Mouse (Mus musculus) kidney, embryonic 14.5 days (tissue): ENCODE data around the gene Bbip1. TPM values are rescaled to one million over a fixed set of nuclear protein-coding genes. Genes with fewer than 3 reads are reported as not detected.
"Not testable (repeated sequence)": the region's sequence is repeated elsewhere in the genome, so short reads cannot be mapped to it uniquely, and the experiment has no call there.

Experiments used
- ATAC-seq: fragments of 200-750 bp; cut with Nextera tagmentation; 2 replicates; pipeline ENCODE4 v1.8.0; 2017; ENCODE audit warnings: moderate number of reproducible peaks, mild to moderate bottlenecking, moderate TSS enrichment, moderate library complexity; ENCODE audit not compliant: low FRiP score, low TSS enrichment
- H3K27ac ChIP-seq: fragments of 300-500 bp; sonication (generic); 2 replicates; pipeline ENCODE4 v1.5.1; 2014; ENCODE audit warnings: low read depth, mild to moderate bottlenecking, low read length, moderate library complexity, mixed read lengths
- H3K27me3 ChIP-seq: fragments of 300-500 bp; sonication (generic); 2 replicates; pipeline ENCODE4 v1.6.1; 2014; ENCODE audit warnings: mild to moderate bottlenecking, low read length; ENCODE audit not compliant: control insufficient read depth, insufficient read depth
- H3K36me3 ChIP-seq: fragments of 300-500 bp; sonication (generic); 2 replicates; pipeline ENCODE4 v1.6.1; 2014; ENCODE audit warnings: low read length, mixed read lengths; ENCODE audit not compliant: control insufficient read depth, insufficient read depth
- H3K4me1 ChIP-seq: fragments of 300-500 bp; sonication (generic); 2 replicates; pipeline ENCODE4 v1.6.1; 2014; ENCODE audit warnings: low read length, mixed read lengths; ENCODE audit not compliant: control insufficient read depth, insufficient read depth
- H3K4me2 ChIP-seq: fragments of 300-500 bp; sonication (generic); replicated peaks from 2 replicates; pipeline ENCODE4 v1.6.1; 2014; ENCODE audit warnings: low read depth, mild to moderate bottlenecking, low read length
- H3K4me3 ChIP-seq: fragments of 300-500 bp; sonication (generic); 2 replicates; pipeline ENCODE4 v1.5.1; 2014; ENCODE audit warnings: mild to moderate bottlenecking, low read length
- H3K9ac ChIP-seq: fragments of 300-500 bp; sonication (generic); 2 replicates; pipeline ENCODE4 v1.6.1; 2014; ENCODE audit warnings: low read depth, mild to moderate bottlenecking, low read length, moderate library complexity
- H3K9me3 ChIP-seq: fragments of 300-500 bp; sonication (generic); 2 replicates; pipeline ENCODE4 v1.6.1; 2016; ENCODE audit warnings: low read length; ENCODE audit not compliant: control insufficient read depth
- WGBS: fragments of 180-500 bp; shearing (Covaris S2); extraction: QIAGEN DNeasy Blood & Tissue Kit; methylation state at CpG from one replicate; pipeline ENCODE4 v1.1.7; 2014; 5-methylcytosine and 5-hydroxymethylcytosine counted together
- polyA plus RNA-seq: library from polyadenylated mRNA; unstranded; fragments of >200 nt; fragmentation: Nextera tagmentation; extraction: Ambion mirVana; gene quantifications from 2 replicates; pipeline ENCODE4 v1.2.1, GENCODE M21; 2014

The Bbip1 gene
- polyA plus RNA-seq, 1 experiment from 2014 or later = 96.8 TPM

DNA sequence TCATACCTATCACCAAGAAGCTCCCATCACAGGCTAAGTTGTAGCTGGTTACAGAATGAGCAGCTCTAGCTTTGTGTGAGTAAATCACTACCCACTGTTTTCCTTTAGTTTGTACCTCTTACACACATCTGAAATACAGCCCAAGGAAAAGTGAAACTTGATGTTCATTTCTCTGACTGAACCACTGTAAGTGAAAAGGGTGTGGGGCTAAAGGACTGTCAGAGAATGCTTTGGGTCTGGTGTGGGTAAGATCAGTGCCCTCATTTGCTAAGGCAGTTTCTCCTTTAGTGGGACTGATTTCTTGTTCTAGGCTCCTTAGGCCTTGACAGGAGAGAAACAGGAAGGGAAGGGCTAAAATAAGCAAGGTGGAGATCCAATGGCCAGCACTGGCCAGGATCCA, 10.4 kb downstream of the Bbip1 start:
- Histone ChIP-seq H3K27me3 (no peaks in the 10 kb centered on the region), H3K9me3 (no peaks in the 10 kb centered on the region), H3K4me3 (no peak overlapping the region), H3K4me2 (no peak overlapping the region), H3K27ac (no peak overlapping the region), H3K36me3 (peaks cover 55% of the 10 kb centered on the region), H3K9ac (no peak overlapping the region), H3K4me1 (no peaks in the 10 kb centered on the region)
- ATAC-seq = no peak

DNA sequence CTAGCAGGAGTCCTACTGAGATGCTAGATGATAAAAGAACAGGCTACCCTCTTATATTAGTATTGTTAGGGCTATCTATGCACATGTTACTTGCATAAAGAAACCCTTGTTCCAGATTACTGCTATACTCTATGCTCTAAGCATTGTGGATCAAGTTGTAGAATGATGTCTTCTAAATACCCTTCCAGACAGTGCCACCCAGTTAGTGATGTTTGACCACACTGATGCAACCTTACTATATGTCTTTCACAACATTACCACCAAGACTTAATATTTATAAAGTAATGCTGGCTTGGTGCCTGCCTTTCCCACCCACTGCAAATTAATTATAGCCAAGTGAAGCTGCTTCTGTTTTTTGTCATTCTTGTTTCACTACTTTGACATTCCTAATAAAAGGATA, 11.4 kb downstream of the Bbip1 start:
- no peak overlapping the region for H3K9ac ChIP-seq
- no peaks in the 10 kb centered on the region for H3K9me3 ChIP-seq
- no peak overlapping the region for H3K4me2 ChIP-seq
- no peak overlapping the region for H3K4me3 ChIP-seq
- H3K27me3 ChIP-seq = no peaks in the 10 kb centered on the region
- H3K4me1 ChIP-seq = no peaks in the 10 kb centered on the region
- H3K36me3 ChIP-seq = peaks cover 56% of the 10 kb centered on the region
- no peak for ATAC-seq
- no peak overlapping the region for H3K27ac ChIP-seq

DNA sequence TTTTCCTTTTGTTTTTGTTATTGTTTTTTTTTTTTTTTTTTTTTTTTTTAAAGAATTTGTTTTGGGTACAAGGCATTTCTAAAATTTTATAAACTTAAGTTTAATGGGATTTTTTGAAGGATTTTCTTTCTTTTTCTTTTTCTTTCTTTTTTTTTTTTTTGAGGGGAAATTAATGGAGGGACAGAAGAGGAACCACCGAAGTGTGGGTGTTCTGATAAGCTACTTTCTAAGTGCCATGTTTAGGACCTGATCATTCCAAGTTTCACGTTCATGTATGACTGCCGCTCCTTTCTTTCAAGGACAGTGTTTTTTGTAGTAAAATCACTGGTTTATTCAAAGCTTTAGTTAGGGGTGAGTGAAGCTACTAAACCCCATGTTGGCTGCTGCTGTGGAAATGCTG, 15.2 kb downstream of the Bbip1 start:
- H3K9me3 ChIP-seq = no peaks in the 10 kb centered on the region
- ATAC-seq = no peak
- no peak overlapping the region for H3K4me2 ChIP-seq
- peaks cover 67% of the 10 kb centered on the region for H3K36me3 ChIP-seq
- H3K4me1 ChIP-seq = no peaks in the 10 kb centered on the region
- 93% methylated on average over 3 of the region's 3 CpGs for WGBS
- no peak overlapping the region for H3K27ac ChIP-seq
- no peak overlapping the region for H3K9ac ChIP-seq
- H3K27me3 ChIP-seq = no peaks in the 10 kb centered on the region
- no peak overlapping the region for H3K4me3 ChIP-seq

GRCm38 (mm10) chr19:53926705-53927104, 17.7 kb downstream of the Bbip1 start:
- Histone ChIP-seq H3K27me3 (no peaks in the 10 kb centered on the region), H3K27ac (no peak overlapping the region), H3K36me3 (peaks cover 59% of the 10 kb centered on the region), H3K9ac (no peak overlapping the region), H3K4me1 (no peaks in the 10 kb centered on the region), H3K4me2 (no peak overlapping the region), H3K4me3 (no peak overlapping the region), H3K9me3 (no peaks in the 10 kb centered on the region)
- 82% methylated on average over 1 of the region's 1 CpGs for WGBS
- no peak for ATAC-seq

DNA sequence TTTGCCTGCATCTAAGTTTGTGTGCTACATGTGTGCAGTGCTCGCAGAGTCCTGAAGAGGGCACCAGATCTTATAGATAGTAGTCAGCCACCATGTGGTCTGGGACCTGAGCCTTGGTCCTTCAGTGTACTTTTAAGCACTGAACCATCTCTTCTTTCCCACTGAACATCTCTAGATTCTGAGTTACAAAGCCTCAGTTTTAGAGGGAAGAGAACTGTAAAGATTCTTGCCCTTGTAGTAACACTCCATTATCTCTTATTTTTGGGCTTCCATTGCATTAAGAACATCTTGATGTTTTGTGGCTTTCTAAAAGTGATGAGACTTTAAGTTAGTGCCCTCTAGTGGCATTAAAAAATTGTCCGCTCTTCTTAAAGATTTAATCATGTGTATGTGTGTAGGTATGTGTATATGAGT, 19.1 kb downstream of the Bbip1 start:
- Histone ChIP-seq H3K4me1 (no peaks in the 10 kb centered on the region), H3K27ac (no peak overlapping the region), H3K36me3 (peaks cover 55% of the 10 kb centered on the region), H3K9me3 (no peaks in the 10 kb centered on the region), H3K4me3 (no peak overlapping the region), H3K4me2 (no peak overlapping the region), H3K27me3 (no peaks in the 10 kb centered on the region), H3K9ac (no peak overlapping the region)
- no peak for ATAC-seq
- WGBS = 80% methylated on average over 2 of the region's 2 CpGs

DNA sequence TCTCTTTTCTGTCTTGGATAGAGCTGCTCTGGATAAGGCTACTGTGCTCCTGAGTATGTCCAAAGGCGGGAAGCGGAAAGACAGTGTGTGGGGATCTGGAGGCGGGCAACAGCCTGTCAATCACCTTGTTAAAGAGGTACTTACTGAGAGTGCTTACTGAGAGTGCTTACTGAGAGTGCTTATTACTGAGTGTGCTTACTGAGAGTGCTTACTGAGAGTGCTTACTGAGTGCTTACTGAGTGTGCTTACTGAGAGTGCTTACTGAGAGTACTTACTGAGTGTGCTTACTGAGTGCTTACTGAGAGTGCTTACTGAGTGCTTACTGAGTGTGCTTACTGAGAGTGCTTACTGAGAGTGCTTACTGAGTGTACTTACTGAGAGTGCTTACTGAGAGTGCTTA, 22.4 kb downstream of the Bbip1 start:
- not testable (repeated sequence) for H3K27ac ChIP-seq, H3K4me1 ChIP-seq, H3K4me3 ChIP-seq, H3K9me3 ChIP-seq, H3K9ac ChIP-seq, ATAC-seq, H3K4me2 ChIP-seq, H3K27me3 ChIP-seq
- 87% methylated on average over 3 of the region's 3 CpGs for WGBS
- peaks cover 59% of the 10 kb centered on the region for H3K36me3 ChIP-seq

DNA sequence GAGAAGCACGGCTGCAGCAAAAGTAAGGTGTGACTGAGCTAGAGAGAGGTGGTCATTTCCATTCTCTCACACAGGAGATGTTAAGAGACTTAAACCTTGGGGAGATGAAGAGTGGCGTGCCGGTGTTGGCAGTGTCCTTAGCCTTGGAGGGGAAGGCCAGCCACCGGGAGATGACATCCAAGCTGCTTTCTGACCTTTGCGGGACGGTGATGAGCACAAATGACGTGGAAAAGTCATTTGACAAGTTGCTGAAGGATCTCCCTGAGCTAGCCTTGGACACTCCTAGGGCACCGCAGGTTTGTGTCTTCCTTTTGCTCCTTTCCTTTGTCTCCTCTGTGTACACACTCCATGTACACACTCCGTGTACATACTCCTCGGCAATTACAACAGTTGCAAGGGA, 24.9 kb downstream of the Bbip1 start:
- Histone ChIP-seq H3K4me1 (no peaks in the 10 kb centered on the region), H3K4me3 (no peak overlapping the region), H3K27me3 (no peaks in the 10 kb centered on the region), H3K36me3 (peaks cover 73% of the 10 kb centered on the region), H3K27ac (no peak overlapping the region), H3K4me2 (no peak overlapping the region), H3K9me3 (no peaks in the 10 kb centered on the region), H3K9ac (no peak overlapping the region)
- WGBS = 92% methylated on average over 10 of the region's 10 CpGs
- ATAC-seq = no peak

DNA sequence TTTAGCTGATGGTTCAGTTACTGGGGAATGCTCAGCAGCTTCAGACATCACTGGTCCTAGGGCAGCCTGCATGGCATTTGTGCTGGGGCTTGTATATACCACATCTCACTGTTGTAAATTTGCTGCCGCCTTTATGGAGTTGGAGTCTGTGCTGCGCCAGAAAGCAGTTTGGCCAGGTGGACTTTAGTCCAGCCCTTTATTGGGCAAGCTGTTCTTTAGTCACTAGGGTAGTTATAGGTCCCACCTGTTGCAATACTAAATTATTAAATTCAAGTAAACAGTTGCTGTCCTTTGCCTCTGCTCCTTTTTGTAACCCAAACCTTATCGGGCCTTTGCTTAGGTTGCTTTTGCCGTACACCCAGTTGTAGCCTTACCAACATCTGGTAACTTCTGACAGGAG, 29.5 kb downstream of the Bbip1 start:
- H3K4me1 ChIP-seq = no peaks in the 10 kb centered on the region
- H3K4me2 ChIP-seq = no peak overlapping the region
- H3K4me3 ChIP-seq = no peak overlapping the region
- H3K9ac ChIP-seq = no peak overlapping the region
- 91% methylated on average over 4 of the region's 4 CpGs for WGBS
- no peak for ATAC-seq
- no peak overlapping the region for H3K27ac ChIP-seq
- no peaks in the 10 kb centered on the region for H3K9me3 ChIP-seq
- H3K27me3 ChIP-seq = no peaks in the 10 kb centered on the region
- peaks cover 81% of the 10 kb centered on the region for H3K36me3 ChIP-seq

- not testable (repeated sequence) for H3K4me3 ChIP-seq, H3K9ac ChIP-seq, H3K4me1 ChIP-seq, H3K9me3 ChIP-seq, H3K4me2 ChIP-seq, H3K27me3 ChIP-seq, H3K27ac ChIP-seq, ATAC-seq
- H3K36me3 ChIP-seq = peaks cover 17% of the 10 kb centered on the region
These were observed 37.7 kb downstream of the Bbip1 start for GRCm38 (mm10) chr19:53906703-53907070.
